Mouse (Mus musculus) Muller cell, postnatal 12 days (primary cell): ENCODE measurements around the gene Bik.

Source experiments
- DNase-seq: peaks from one replicate; pipeline ENCODE4 v3.0.0-alpha.2; 2015; ENCODE audit errors: inconsistent ontology term

Gene Bik

DNA sequence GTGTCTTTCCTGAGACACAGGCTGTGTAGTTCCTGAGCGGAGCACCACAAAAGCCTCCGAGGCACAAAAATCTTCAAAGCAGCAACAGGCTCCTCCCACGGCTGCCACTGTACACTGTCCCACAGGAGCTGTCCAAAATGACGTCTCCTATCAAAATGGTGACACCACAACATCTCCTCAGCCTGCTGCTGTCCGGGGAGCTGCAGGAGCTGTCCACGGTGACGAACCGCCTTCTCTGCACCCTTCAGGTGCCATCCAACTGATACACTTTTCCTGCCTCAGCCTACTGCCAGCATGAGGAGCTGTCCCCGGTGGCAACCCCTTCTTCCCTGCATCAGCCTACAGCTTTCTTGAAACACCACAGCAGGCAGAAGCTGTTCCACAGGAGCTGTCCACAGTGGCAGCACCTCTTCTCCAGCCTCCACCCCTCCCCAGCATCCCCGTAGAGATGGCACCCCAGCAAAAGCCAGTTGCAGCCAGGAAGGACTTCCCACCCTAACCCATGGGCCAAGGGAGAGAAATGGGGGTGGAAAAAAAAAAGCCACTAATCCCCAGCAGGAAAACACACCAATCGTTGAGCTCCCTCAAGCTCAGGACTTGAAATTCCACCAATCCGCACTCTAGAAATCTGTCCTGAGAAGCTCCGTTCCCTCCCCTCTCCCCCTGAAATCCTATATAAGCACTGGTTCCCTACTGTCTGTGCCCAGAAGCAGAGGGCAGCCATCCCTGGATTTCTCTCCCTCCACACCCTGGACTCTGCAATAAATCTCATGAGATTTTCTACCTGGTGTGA lies 14.0 kb upstream of the Bik start:
- no peak for DNase-seq

DNA sequence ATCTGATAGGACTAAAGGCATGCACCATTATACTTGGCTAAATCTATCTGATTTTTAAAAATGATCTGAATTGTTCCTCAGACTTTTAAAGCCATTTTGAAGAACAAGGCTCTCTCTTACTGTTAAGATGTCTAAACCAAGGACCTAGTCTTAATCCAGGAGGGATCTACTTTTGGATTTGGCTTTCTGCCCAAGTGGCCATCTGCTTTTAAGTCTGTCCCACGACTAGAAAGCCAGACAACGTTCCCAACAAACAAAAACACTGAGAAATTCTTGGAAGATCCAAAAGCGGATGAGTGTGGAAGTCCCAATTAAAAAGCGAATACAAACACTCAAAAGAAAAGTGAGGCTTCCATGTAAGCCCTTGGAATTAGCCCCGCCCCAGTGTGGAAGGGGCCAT lies 11.6 kb upstream of the Bik start:
- DNase-seq = no peak

DNA sequence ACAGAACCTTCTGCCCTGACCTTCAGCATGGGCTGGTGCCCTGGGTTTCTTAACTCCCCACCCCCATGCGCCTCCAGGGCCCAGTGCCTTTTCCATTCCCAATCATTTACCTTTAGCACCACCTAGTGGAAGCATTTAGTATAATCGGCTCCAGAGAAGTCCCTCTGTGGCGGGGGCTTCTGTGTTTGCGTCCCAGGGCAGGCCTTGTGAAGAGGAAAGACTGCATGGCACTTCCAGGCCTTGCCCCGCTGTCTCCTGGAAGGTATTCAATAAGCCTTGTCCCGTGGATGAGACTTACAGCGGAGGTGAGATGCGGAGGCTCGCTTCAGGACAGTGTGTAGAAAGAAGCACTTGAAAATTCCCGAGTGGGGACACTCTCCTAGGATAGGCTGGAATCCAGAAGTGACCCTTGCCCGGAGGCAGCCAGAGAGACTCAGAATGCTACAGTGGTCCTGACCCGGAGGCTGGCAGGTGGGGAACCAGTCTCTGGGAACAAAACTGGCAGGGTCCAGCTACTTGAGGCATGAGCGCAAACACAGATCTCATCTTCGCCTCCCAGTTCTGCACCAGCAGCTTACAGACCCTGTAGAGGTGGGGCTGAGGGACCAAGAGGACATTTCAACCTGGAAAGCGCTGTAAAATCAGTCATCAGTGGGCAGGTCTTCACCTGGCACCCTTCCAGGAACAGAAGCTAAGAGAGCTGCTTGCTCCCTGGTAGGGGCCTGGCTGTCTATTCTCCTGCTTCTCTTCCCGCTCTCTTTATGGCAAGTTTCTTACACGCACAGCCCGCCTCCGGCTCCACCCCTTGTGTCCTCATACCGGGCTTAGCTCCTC lies 8.2 kb upstream of the Bik start:
- peak; percentile 65 for DNase-seq

DNA sequence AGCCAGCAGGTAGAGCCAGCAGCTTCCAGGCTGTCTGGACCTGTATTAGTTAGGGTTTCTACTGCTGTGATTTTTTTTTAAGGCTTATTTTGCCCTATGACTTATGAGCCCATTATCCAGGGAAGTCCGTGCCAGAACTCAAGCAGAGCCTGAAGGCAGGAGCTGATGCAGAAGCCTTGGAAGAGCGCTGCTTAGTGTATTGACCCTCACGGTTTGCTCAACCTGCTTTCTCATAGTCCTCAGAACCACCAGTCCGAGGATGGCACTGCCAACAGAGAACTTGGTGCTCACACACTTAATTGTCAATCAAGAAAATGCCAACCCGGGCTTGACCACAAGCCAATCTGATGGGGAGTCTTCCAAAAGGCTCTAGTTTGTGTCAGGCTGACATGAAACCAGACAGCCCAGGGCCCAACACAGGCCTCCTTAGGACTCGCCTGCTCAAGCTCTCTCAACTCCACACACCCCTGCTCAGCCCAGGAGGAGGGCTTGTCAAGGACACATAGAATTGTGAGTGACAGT lies 5.7 kb upstream of the Bik start:
- DNase-seq = no peak

DNA sequence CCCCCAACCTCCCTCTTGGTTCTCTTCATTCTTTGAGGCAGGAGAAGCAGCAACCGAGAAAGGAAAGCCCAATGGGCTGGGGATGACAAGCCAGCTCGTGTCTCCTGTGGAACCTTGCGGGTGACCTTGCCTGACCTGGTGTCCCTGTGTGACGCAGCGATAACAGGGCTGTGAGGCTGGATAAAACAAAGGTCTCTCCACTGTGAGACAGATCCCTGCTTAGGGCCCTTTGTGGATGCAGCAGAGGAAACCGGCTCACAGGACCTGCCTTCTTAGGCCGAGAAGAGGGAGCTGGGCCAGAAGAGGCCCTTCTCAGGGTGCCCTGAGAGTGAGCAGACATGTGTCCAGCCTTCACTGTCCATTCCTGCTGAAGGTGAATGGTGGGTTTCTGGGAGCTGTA lies 3.5 kb upstream of the Bik start:
- DNase-seq = no peak

DNA sequence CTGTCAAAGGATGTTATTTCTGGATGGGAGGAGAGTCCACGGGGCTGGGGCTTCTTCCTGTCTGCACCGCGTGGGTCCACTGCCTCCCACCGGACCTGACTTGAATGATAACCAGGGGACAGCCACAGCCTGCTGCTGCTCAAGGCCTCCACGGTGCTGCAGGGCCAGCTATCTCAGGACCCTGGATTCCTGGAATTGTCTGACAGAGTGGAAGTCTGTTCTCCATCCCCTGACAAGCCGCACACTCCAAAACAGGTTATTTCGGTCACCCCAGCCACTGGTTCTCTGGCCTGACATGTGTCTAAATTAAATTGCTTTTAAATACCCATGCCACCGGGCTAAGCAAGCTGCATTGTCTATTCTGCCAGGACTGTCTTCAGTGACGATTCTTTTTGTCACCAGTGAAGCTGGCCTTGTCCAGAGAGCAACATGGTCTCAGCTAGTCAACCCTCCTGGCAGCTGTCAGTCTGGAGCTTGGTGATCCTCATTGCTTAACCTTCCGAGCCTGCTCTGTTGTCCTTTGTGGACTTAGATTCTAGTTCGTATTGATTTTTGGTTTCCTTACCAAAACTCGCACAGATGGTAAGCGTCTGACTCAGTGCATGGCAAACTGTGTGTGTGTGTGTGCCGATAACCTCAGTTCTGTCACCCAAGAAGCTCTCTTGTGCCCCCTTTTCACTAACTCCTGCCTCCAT lies 2.9 kb upstream of the Bik start:
- no peak for DNase-seq

DNA sequence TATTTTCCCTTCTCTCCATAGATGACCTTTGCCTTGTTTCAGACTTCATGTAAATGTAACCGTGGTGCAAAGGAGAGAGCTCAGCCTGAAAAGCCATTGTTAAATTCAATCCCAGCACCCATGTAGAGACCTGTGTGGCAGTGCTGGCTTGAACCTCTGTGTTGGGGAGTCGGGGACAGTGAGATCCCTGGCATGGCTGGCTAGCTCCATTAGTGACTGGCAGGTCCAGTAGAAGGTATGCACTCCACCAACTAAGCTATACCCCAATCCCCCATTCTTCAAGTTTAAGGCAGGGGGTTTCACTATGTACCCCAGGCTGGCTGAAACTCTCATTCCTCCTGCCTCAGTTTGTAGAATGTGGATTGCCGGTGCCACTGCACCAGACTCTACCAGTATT lies 2.3 kb upstream of the Bik start:
- DNase-seq = no peak

DNA sequence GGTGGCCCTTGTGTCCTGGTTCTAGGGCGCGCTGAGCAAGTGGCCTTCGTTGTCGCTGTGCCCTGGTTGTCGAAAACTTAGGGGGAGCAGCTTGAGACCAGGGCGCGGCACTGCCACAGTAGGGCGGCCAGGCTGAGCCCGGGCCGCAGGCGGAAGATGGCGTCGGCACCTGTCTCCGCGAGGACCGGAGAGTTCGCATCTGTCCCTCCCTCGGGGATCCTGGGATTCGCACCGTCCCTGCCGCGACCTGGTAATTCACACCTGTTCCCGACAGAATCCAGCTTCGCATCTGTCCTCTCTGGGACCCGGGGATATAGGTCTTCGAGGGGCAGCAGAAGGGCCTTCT lies 403 bp downstream of the Bik start:
- no peak for DNase-seq

DNA sequence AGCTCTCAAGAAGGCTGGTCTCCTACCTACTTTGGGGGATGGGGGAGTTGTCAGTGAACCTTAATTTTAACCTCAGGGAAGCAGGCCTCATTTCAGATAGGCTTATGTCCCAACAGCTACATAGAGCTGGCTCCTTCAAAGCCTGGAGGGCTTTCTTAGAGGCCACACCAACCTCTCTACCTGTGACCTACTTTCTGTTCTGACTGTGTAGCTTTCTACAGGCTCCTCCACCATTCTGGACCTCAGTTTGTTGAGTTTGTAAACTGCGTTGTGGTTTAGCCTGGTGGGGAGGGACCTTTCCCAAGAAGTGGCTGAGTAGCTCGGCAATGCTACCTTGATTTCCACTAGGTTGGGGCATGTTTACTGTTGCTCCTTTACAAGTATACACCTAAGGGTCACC lies 1.1 kb downstream of the Bik start:
- DNase-seq = no peak

DNA sequence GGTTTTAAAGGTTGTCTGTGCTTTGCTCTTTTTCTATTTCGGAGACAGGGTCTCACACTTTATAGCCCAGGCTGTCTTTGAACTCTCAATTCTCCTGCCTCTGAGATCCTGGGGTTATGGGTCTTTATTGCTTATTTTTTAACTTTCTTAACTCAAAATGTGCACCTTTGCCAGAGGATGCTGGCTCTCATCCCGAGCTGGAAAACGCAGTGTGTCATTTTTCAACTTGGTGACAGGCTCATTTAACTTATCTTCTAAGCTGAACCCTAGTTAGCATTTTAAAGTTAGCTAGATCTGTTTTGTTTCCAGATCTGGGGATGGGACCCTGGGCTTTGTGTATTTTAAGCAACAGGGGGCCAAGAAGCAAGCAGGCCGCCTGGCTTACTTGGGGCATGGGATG lies 2.2 kb downstream of the Bik start:
- DNase-seq = no peak

DNA sequence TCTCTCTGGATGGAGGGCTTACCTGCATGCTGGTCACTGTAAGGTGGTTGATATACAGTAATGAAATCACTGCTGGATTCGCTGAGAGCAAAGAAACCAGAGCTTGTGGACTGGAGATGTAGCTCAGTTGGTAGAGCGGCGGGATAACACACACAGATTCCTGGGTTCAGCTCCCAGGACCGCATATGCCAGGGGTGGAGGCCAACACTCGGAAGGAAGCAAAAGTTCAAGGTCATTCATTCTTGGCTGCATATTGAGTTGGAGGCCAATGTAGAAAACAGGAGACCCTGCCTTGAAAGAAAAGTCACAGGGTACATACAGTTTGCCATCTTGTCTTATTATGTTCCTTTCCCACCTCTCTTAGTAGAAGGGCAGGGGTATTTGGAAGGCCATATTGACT lies 3.1 kb downstream of the Bik start:
- DNase-seq = no peak

DNA sequence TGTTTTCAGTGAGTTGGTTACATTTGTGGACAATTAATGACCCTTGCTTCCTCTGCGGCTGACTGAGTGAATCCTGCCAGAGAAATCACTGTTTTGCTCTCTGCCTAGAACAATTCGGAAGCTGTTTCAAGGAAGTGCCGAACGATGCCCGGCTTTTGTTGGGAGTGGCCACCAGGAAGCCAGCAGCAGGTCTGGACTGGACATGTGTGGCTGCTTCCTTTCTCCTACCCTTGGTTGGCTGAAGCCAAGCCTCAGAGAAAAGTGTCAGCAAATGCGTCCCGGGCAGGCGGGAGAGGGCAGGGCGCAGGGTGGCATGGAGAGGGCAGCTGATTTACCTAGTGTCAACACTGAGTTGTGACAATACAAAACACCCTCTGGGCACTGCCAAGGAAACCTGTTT lies 3.6 kb downstream of the Bik start:
- no peak for DNase-seq

DNA sequence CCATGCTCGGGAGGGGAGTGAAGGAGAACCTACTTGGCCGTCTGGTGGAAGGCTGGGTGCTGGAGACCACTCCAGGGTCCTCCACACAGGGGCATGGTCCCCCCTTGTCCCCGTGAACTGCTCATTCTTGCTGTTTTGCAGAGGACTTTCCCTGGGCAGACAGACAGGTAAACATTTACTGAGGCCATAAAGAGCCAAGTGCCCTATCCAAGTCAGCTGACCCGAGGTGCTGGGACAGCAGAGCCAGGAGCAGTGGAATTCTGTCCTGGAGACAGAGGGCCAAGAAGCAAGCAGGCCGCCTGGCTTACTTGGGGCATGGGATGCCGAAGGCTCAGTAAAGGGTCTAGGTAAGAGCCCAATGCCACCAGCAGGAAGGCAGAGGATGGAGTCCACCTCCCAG lies 4.0 kb downstream of the Bik start:
- no peak for DNase-seq

DNA sequence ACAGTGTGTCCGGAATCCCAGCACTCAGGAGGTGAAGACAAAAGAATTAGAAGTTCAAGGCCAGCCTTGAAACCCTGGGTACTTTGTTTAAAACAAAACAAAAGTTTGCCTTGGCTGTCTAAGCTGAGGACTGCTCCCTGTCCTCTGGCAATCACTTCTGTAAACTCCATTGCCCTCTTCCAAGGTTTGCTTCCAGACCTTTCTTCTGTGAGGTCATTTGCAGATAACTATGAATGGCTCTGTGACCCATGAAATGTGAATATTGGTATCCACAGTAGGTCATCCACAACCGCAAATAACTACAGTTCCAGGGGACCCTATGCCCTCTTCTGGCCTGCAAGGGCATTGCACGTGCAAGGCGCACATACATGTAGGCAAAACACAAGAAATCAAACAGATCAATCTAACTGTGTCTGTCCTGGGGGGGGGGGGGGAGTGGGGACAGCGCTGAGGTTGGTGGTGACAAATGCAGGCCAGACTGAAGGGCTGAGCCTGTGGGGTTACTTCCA lies 5.4 kb downstream of the Bik start:
- no peak for DNase-seq

DNA sequence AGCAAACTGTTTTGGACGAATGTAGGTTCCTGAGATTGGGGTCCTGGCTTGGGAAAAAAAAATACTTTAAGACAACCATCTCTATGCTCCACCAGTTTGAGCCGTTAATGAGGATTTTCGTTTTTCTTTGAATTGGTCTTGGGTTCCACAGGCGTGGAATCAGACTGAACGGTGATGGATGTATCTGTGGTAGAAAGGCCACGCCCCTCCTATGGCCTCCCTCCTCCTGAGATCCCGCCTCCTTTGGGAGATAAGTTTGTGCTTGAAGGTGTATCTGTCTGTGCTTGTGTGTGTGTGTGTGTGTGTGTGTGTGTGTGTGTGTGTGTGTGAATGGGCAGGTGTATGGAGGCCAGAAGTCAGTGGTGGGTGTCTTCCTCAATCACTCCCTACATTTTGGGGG lies 5.9 kb downstream of the Bik start:
- no peak for DNase-seq

DNA sequence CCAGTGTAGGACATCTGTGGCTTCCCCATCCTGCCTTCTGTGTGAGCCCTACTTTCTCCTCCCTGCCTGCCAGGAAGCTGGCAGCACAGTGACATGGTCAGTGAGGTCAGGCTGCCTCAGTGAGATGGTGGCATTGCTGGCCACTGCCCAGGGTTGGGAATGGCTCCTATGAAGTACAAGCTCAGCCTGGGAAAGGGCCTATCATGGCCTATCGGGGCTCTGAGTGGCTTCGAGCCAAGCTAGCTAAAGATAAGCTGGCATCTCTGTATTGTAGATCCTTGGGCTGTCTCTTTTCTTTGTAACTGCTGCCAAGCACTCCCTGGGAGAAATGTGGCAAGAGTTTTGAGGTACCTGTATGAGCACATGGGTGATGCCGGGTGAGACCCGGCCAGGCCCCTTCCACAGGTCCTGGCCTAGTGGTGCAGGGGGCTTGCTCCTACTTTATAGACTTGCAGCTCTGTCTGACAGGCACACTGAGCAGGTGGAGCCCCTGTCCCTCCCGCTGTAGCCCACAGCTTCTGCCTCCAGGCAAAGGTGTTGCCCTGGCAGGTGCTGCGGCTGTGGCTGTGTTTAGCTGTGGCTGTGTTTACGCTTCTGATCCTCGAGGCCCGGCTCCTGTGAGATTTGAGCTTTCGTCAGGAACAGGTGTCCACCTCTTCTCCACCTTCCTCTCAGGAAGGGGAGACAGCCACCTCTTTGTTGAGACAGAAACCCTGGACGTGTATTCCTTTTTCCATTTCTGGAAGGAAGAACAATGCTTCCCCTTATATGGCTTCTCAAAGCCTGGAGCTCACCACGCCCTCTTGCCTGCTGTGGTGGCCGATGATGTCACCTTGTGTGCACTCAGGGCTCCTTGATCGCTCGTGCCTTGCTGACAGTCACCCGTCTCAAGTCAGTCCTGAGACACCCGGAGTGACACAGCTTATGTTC lies 8.6 kb downstream of the Bik start:
- DNase-seq = no peak

DNA sequence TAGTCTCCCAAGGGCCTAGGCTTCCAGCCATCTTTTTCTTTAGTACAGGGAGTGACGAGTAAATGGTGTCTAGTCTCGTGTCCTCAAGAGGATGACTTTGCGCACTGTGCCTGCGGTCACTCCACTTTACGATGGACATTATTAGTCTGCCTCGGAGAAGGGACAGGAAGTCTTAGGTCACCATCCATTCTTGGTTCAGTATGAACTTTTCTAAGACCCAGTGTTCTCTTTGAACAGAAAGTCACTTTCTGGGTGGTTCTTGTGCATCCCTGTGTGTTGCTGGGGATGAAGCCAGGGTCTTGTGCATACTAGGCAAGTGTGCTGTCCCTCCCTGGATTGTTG lies 9.2 kb downstream of the Bik start:
- no peak for DNase-seq

DNA sequence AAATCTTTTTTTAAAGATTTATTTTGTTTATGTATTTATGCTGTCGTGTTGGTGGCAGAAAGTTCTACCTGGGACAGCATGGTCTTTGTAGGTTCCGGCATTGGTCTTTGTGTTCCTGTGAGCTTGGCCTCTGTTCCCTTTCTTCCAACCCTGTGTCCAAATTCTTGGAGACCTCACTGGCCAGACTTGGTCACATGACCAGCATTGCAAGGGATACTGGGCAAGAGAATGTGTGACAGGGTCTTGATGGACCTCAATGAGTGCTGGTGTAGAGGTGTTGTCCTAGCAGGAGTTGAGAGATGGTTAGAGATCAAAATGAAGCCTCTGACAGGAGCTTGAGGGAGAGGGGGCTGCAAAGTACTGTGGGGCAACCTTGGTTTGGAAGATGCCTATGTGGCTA lies 12.2 kb downstream of the Bik start:
- no peak for DNase-seq

DNA sequence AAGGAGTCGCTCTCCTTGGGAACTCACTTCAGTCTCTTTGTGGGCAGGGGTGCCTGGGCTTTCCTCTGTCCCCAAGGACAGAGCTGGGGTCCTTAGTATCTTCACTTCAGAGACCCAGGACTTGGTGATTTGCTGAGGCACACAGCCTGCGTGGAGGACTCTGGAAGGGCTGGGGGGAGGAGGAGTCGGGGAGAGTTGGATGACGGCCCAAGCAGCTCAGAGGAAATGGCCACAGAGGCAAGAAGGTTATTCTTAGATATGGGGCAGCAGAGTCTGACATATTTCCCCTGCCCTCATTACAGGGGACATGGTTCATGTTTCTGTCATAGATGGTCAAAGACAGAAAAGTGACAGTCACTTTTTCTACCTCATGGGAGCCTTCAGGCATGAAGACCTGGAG lies 13.2 kb downstream of the Bik start:
- no peak for DNase-seq

DNA sequence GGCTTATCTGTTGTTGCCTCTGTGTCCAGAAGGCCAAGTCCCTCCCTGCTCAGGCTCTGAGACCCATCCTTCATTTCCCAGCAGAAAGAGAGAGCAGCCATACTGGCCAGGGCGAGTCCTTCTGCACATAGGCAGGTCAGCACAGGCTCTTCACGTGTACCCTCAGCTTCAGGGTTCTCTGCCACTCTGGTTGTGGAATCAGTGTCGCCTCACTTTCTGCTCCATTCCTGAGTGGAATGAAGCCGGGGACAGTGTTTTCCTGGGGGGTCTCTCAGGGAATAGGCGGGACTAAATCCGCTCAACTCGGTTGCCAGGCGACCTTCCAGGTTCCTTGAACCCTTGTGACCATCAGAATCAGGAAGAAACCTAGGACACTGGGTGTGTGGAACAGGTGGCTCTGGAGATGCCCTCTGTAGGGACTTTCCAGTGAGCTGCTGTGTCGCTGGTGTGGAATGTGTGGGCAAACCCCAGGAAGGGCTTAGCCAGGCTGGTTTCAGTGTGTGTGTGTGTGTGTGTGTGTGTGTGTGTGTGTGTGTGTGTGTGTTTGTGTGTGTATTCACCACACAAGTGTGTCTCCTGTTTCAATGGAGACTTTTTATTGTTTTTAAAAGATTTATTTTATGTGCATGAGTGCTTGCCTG lies 15.1 kb downstream of the Bik start:
- DNase-seq = peak; percentile 63

DNA sequence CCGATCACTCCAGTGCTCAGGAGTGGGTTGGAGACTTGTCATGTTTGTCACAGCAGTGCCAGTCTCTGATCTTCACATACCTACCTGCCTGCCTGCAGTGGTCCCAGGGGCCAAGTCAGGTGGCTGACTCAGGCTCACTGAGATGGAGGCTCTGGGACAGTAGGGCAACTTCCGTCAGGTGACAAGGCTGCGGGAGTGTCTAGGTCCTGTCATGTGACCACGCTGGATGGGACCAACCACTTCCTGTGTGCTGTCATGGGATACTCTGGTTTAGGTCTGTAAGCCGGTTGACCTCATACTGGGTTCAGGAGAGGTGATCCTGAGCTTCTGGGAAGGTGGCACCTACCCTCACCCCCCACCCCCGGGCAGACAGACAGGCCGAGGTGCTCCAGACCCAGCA lies 19.4 kb downstream of the Bik start:
- DNase-seq = no peak
